Mouse (Mus musculus) cerebellum, adult 2 months (tissue): Measurements from ENCODE around the gene Nudt3.

Experiments
- CTCF ChIP-seq: fragments of 200-500 bp; IDR thresholded peaks from 2 replicates; pipeline ENCODE4 v1.5.1; 2011; ENCODE audit warnings: low read depth, mild to moderate bottlenecking, control low read depth, low read length, moderate library complexity, borderline replicate concordance; ENCODE audit not compliant: insufficient read depth
- POLR2A ChIP-seq: fragments of 200-500 bp; IDR thresholded peaks from 2 replicates; pipeline ENCODE4 v1.6.1; 2011; ENCODE audit warnings: low read length, control low read depth, borderline replicate concordance; ENCODE audit not compliant: insufficient read depth

DNA sequence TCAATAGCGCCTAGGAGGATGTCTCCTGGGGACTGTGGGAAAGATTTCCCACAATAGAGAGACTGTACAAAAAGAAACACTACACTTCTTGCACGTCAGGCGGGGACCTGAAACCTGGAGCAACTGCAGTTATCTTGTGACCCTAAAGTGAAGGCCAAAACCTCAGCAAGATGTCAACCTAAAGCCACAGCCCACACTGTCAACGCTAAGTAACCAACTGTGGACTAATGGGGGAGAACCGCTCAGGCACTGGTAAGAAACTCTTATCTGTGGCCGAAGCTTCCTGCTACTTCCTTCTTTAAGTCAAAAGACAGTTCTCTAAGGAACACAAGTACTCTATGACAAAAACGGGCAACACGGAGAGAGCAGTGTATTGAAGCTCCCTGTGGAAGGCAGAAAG lies 35.1 kb downstream of the Nudt3 start:
- TF ChIP-seq POLR2A = no peak
- no peak for TF ChIP-seq CTCF
